Mouse (Mus musculus): Measurements from ENCODE around the gene Vamp3.

DNA sequence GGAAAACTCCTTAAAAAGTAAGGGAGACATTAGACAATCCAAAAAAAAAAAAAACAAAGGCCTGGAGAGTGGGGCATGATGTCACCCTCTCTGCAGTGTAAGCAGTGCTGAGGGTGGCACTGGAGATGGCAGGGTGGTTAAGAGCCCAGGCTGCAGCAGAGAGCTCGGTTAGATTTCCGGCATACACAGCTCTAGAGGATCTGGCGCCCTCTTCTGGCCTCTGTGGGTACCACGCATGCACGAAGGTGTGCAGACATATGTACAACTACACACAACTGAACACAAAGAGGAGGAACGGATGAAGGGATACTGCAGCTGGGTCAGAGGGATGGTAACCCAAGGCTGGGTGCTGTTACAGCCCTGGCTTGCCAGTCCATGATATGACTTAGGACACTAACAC is 50.8 kb downstream of the Vamp3 start:
- TF ChIP-seq CTCF (IDR thresholded peaks at IDR 0.05; ENCODE audit: borderline replicate concordance, extremely low read depth, insufficient read depth, insufficient read length) = peak; percentile 62
- no peak for TF ChIP-seq POLR2A (IDR thresholded peaks at IDR 0.05; ENCODE audit: borderline replicate concordance, extremely low read depth, insufficient read depth, insufficient read length, poor library complexity, severe bottlenecking)

All from brain, embryonic 14.5 days (tissue).